Mouse (Mus musculus): ENCODE data around the gene Ripor2. TPM values are rescaled to one million over a fixed set of nuclear protein-coding genes. Genes with fewer than 3 reads are reported as not detected.

The Ripor2 gene
- polyA plus RNA-seq, 1 experiment, result 41.4 TPM

DNA sequence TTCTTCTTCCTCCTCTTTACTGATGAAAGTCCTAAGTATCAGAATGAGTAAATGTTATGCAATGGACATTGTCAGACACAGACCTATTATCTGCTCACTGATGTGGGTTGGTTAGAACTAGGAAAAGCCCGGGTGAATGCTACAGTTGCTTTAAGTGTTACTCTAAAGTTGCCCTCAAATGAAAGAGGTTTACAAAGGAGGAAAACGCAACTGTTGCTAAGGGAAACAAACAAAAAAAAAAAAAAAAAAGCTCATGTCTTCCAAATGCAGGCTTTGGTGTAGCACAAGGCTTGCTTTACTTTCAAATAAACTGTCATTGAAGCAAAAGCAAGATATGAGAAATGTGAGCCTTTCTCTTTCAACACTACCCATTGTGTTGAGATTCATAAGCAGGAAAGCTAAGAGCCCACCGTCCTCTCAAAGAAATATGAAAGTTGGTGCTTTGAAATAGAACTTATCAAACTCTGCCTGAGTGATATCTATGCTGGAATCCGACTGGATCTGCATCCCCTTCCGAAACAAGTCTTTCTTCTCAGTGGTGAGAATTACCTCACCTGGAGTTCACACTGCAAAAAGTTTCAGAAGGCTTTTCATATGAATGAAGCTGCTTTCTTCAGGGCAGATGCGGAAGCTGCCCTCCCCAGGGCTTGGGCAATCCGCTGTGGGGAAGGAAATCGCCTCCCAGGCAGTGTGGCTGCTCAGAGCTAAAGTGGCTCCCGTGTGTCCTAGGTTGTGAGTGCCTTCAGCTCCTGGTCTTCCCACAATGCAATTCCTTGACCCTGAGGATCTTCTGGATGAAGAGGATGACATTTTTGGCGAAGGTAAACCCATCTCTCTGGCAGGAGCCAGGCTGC, 32.2 kb downstream of the Ripor2 start:
- no peak for TF ChIP-seq CTCF (IDR thresholded peaks at IDR 0.05; ENCODE audit: control insufficient read depth, insufficient read depth, low read length)
- peak; percentile 91 for TF ChIP-seq POLR2A (IDR thresholded peaks at IDR 0.05; ENCODE audit: borderline replicate concordance, control insufficient read depth, low read depth, low read length)
- Histone ChIP-seq H3K27ac (ENCODE audit: control insufficient read depth, insufficient read depth, low read depth, low read length, poor library complexity) (peak overlapping the region; percentile 91), H3K4me1 (ENCODE audit: control insufficient read depth, insufficient read depth, low read length) (peaks cover 6% of the 10 kb centered on the region), H3K4me3 (replicated peaks; ENCODE audit: control insufficient read depth, low read depth, low read length) (peak overlapping the region; percentile 89)
- 9% methylated on average over 10 of the region's 10 CpGs for WGBS

DNA sequence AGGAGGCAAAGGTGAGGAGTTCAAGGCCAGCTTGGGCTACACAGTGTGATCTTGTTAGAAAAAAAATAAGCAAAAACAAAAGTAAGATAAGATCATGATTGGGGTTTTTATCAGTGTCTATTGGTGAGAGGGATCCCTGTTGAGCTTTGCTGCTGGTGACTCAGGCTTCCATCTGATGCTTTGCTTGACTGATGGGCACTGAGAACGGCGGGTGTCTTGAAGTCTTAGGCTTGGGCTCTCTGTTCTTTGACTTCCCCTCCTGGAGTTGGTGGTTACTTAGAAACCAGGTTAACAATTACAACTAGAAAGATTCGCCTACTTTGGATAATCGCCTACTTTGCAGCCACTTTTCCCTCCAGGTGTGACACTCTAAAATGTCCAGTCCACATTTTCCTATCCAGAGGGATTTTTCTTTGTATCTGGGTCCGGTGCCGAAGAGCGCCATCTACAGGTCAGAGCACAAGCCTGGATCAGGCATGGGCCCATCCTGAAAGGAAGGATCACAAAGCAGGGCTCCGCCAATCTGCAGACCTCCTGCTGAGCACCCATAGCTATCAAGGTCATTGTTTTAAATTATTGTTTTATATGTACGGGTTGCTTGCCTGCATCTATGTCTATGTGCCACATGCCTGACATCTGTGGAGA, 34.1 kb downstream of the Ripor2 start:
- peaks cover 5% of the 10 kb centered on the region for H3K4me1 ChIP-seq (ENCODE audit: control insufficient read depth, insufficient read depth, low read length)
- peak; percentile 72 for TF ChIP-seq CTCF (IDR thresholded peaks at IDR 0.05; ENCODE audit: control insufficient read depth, insufficient read depth, low read length)
- no peak for TF ChIP-seq POLR2A (IDR thresholded peaks at IDR 0.05; ENCODE audit: borderline replicate concordance, control insufficient read depth, low read depth, low read length)
- H3K27ac ChIP-seq (ENCODE audit: control insufficient read depth, insufficient read depth, low read depth, low read length, poor library complexity), result peak overlapping the region; percentile 62; the same call in 1 of the 2 replicates
- 34% methylated on average over 9 of the region's 9 CpGs for WGBS
- H3K4me3 ChIP-seq (replicated peaks; ENCODE audit: control insufficient read depth, low read depth, low read length), result peak overlapping the region; percentile 86

DNA sequence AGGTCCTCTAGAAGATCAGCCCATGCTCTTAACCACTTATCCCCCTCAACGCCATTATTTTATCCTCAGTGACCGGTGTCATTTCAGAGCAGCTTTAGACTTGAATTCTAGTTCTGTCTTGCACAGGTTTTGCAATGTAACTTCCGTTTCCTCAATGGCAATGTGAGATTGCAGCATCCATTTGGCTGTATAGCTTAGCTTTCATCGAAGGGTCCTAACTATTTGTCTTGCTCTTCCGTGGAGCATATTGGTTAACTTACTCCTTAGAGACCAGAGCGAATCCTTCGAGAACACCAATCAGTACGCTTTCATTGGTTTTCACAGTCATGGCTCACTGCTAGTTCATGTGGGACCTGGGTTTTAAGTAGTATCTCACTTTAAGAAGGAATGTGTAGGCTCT, 34.7 kb downstream of the Ripor2 start:
- Histone ChIP-seq H3K27ac (ENCODE audit: control insufficient read depth, insufficient read depth, low read depth, low read length, poor library complexity) (peak overlapping the region; percentile 62; the same call in 1 of the 2 replicates), H3K4me3 (replicated peaks; ENCODE audit: control insufficient read depth, low read depth, low read length) (peak overlapping the region; percentile 86), H3K4me1 (ENCODE audit: control insufficient read depth, insufficient read depth, low read length) (peaks cover 7% of the 10 kb centered on the region)
- TF ChIP-seq CTCF (IDR thresholded peaks at IDR 0.05; ENCODE audit: control insufficient read depth, insufficient read depth, low read length) (no peak), POLR2A (IDR thresholded peaks at IDR 0.05; ENCODE audit: borderline replicate concordance, control insufficient read depth, low read depth, low read length) (no peak)
- WGBS, result 38% methylated on average over 8 of the region's 8 CpGs

DNA sequence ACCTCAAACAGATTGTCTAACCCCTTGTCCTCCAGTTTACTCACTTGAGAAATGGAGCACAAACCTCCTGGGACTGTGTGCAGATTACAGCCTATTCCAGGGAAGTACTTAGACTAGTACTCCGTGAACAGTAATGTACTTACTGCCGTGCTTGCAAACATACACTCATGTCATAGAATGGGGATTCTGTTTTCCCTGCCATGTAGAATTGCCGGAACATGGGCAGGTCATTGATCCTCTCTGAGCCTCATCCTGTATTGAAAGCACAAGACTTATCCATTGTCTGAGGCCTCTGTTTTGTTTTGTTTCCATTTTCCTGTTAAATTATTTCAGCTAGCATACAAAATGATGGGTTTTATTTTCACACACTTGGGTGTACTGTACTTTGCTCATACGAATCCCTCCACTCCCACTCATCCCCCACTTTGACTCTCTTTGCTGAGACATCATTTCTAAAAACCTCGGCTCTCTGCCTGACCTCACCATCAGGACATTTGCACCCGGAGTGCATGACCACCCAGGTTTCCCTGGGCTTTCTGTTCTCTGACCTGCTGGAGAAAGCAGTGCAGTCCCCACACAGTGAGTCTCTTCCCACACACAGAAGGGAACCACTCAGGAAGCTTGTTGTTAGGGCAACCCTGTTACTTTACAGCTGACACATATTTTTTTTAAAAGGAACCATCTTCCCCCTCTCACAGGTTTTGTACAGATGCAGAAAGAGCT, 35.2 kb downstream of the Ripor2 start:
- peak overlapping the region; percentile 62 for H3K27ac ChIP-seq (ENCODE audit: control insufficient read depth, insufficient read depth, low read depth, low read length, poor library complexity)
- H3K4me3 ChIP-seq (replicated peaks; ENCODE audit: control insufficient read depth, low read depth, low read length), result peak overlapping the region; percentile 47
- TF ChIP-seq CTCF (IDR thresholded peaks at IDR 0.05; ENCODE audit: control insufficient read depth, insufficient read depth, low read length) (no peak), POLR2A (IDR thresholded peaks at IDR 0.05; ENCODE audit: borderline replicate concordance, control insufficient read depth, low read depth, low read length) (no peak)
- WGBS, result 36% methylated on average over 6 of the region's 6 CpGs
- peaks cover 7% of the 10 kb centered on the region for H3K4me1 ChIP-seq (ENCODE audit: control insufficient read depth, insufficient read depth, low read length)

DNA sequence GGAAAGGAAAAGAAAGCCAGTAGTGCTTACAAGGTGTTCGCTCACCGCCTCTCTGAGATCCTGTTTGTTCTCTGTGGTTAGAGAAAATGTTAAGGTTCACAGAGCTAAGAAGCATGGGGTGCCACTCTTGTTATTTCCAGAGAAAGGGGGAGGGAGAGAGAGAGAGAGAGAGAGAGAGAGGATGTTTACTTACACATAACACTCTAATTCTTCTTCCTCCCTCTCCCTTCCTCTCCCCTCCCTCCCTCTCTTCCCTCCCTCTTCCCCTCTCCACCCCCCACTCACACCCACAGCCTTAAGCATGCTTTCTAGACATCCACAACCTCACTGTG, 35.8 kb downstream of the Ripor2 start:
- 24% methylated on average over 2 of the region's 2 CpGs for WGBS
- Histone ChIP-seq H3K4me3 (replicated peaks; ENCODE audit: control insufficient read depth, low read depth, low read length) (no peak overlapping the region), H3K4me1 (ENCODE audit: control insufficient read depth, insufficient read depth, low read length) (peaks cover 4% of the 10 kb centered on the region; the same call in 1 of the 2 replicates), H3K27ac (ENCODE audit: control insufficient read depth, insufficient read depth, low read depth, low read length, poor library complexity) (peak overlapping the region; percentile 62; the same call in 1 of the 2 replicates)
- TF ChIP-seq CTCF (IDR thresholded peaks at IDR 0.05; ENCODE audit: control insufficient read depth, insufficient read depth, low read length) (no peak), POLR2A (IDR thresholded peaks at IDR 0.05; ENCODE audit: borderline replicate concordance, control insufficient read depth, low read depth, low read length) (no peak)

DNA sequence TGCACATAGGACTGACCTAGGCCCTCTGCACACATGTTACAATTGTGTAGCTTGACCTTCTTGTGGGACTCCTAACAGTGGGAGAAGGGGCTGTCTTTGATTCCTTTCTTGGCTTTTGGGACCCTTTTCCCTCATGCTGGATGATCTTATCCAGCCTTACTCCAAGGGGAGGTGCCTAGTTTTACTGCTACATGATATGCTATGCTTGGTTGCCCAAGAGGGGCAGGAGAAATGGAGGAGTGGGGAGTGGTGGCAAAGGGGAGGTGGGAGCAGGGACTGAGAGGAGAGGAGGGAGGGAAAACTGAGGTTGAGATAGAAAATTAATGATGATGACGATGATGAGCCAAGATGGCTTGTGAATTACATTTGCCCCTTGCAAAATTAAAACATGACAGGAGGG, 37.7 kb downstream of the Ripor2 start:
- no peak for TF ChIP-seq POLR2A (IDR thresholded peaks at IDR 0.05; ENCODE audit: borderline replicate concordance, control insufficient read depth, low read depth, low read length)
- 85% methylated on average over 1 of the region's 1 CpGs for WGBS
- peaks cover 1% of the 10 kb centered on the region; the same call in 1 of the 2 replicates for H3K4me1 ChIP-seq (ENCODE audit: control insufficient read depth, insufficient read depth, low read length)
- no peak overlapping the region for H3K27ac ChIP-seq (ENCODE audit: control insufficient read depth, insufficient read depth, low read depth, low read length, poor library complexity)
- no peak overlapping the region for H3K4me3 ChIP-seq (replicated peaks; ENCODE audit: control insufficient read depth, low read depth, low read length)

DNA sequence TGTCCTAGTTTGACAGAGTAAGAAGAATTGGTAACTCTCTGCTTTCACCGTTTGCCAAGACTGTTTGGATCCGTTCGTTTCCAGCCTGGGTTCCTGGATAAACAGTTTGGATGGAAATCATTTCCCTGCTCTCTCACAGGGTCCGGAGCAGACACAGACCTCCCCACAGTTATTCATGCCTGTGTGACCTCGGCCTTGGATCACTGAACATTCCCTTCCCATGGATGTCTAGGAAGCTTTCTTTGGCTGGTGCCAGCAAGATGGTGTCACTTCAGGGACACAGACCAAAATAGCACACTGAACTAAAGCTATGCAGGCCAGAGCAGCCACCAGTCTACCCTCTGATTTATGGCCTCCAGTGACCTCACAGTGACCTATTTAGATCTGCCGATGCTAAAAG, 38.5 kb downstream of the Ripor2 start:
- H3K4me1 ChIP-seq (ENCODE audit: control insufficient read depth, insufficient read depth, low read length), result peaks cover 1% of the 10 kb centered on the region; the same call in 1 of the 2 replicates
- no peak for TF ChIP-seq CTCF (IDR thresholded peaks at IDR 0.05; ENCODE audit: control insufficient read depth, insufficient read depth, low read length)
- no peak for TF ChIP-seq POLR2A (IDR thresholded peaks at IDR 0.05; ENCODE audit: borderline replicate concordance, control insufficient read depth, low read depth, low read length)
- WGBS, result 52% methylated on average over 6 of the region's 6 CpGs
- no peak overlapping the region for H3K27ac ChIP-seq (ENCODE audit: control insufficient read depth, insufficient read depth, low read depth, low read length, poor library complexity)
- H3K4me3 ChIP-seq (replicated peaks; ENCODE audit: control insufficient read depth, low read depth, low read length), result no peak overlapping the region

DNA sequence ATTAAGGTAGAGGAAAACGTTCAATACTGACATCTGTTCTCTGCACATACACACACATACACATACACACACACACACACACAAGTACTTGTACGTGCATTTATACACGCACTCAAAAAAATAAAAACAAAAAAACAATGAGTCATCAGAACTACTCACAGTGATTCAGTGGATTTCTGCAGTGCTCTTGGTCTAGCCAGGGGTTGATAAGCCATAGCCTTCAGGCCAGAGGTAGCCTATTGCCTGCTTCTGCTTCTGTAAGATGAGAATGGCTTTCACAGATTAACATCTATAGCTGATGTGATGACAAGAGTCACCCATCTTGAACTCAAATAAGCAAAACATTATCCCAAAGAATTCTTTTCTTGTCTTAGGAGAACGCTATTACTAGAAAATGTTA, 41.6 kb downstream of the Ripor2 start:
- no peak overlapping the region for H3K27ac ChIP-seq (ENCODE audit: control insufficient read depth, insufficient read depth, low read depth, low read length, poor library complexity)
- 81% methylated on average over 4 of the region's 4 CpGs for WGBS
- H3K4me3 ChIP-seq (replicated peaks; ENCODE audit: control insufficient read depth, low read depth, low read length), result no peak overlapping the region
- TF ChIP-seq CTCF (IDR thresholded peaks at IDR 0.05; ENCODE audit: control insufficient read depth, insufficient read depth, low read length), result no peak
- no peak for TF ChIP-seq POLR2A (IDR thresholded peaks at IDR 0.05; ENCODE audit: borderline replicate concordance, control insufficient read depth, low read depth, low read length)
- peaks cover 1% of the 10 kb centered on the region; the same call in 1 of the 2 replicates for H3K4me1 ChIP-seq (ENCODE audit: control insufficient read depth, insufficient read depth, low read length)

Data from bone marrow, adult 2 months (tissue).